Mouse (Mus musculus): ENCODE measurements around the gene 9530068E07Rik. TPM values are rescaled to one million over a fixed set of nuclear protein-coding genes. Genes with fewer than 3 reads are reported as not detected.

The 9530068E07Rik gene
- total RNA-seq, 2 experiments from 2014 or later = 72.8 to 79.0 TPM

DNA sequence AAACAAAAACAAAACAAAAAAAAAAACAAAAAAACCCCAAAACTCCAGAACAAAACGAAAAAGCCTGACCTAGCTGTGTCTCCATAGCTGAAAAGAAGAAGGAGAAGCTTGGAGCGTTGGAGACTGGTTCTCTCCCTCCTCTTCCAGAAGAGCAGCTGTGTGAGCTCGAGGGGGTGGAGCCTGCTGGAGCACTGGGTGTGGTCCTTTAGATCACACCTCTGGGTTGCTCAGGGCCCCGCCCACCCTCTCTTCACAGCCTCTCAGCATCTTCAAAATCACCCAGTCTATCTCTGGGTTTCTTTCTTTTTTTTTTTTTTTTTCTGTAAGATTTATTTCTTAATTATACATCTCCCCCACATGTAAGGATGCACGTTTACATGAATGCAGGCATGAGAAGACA, 23.0 kb downstream of the 9530068E07Rik start:
- DNase-seq (ENCODE audit: low spot score) = no peak
- intact Hi-C loops (cut with DNase I) = no loop called here

DNA sequence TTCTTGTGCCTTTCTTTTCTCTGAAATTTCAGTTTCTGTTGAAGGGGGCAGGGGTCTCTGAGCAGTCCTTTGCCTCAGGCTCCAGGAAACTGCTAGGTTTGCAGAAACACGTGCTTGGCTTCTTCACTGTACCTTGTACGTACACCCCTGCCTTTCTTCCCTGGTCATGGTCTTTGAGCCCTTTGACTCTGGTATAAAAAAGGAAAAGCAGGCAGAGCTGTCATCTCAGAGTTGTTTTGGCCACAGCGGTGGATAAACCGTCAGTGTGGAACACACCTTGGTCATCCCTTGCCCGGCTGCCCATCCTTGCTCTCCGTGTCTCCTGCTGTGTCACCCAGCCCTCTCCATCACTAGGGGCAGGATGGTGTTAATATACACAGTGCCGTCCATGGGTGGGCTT, 23.6 kb downstream of the 9530068E07Rik start:
- intact Hi-C loops (cut with DNase I) = loop anchor here (2.0 to 5.0 kb wide), 3 partner anchors 342 to 835 kb away; partner anchors contain the start of gene Fstl4
- no peak for DNase-seq (ENCODE audit: low spot score)

DNA sequence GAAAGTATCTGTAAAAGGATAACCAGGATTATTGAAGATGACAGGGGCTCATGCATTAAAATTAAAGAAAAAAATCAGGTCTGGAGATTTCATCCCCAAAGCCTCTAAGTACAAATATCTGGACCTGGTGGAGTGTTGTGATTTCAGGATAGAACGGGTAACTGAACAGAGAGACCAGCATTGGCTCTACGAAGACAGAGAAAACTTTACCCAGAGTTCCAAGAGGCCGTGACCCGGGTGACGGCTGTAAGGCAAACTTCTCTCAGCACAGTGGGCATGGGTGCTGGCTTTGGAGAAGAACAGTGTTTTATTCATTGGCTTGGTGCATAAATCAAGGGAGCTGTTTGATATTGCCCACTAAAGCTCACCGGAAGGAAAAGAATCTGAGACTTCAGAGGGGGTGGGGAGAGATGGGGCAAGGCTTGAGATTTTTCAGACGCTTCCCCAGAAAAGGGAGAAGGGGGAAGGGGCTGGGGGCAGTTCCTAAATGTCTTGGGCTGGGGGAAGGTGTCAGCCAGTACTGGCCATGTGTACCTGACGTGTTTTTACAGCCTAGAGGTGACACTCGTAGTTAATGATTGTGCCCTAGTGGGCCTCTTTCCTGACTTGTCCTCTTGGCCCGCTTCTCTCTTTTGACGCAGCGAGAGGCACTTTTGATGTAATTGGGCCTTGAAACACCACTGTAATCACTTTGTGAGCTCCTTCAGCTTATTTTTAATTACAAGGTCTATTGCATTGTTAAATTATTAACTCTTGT, 24.2 kb downstream of the 9530068E07Rik start:
- intact Hi-C loops (cut with DNase I) = loop anchor here (1.0 to 5.0 kb wide), 4 partner anchors 342 to 834 kb away; partner anchors contain the start of gene Fstl4

DNA sequence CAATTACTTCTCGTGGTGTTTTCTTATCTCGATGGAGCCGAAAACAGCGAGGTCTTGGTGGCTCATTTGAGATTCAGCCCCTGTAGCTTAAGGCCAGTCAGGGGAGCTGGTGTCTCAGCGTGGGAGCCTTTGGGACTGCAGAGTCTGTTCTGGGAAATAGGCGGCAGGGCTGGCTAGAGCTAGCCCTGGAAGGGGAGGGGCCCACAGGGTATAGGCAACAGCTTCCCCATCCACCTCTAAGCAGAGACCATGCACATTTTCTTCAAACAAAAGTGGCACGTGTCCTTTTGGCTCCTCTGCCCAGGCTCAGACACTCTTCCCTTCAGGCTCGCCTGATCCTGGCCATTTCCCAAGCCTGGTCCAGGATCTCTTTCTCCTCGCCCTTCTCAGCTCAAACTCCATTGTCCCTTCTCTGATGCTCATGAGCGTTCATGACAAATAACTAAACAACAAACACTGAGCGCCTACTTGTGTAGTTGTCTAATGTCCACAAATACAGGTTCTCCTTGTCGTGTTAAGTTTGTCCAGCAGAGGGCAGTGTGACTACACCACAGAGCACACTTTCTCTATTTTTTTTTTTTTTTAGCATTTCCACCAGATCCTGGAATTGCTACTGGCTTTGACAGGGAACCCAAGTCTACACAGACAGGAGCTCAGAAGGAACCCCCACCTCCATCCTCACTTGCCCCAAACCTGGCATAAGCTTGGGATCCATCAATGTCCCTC, 25.0 kb downstream of the 9530068E07Rik start:
- intact Hi-C loops (cut with DNase I) = loop anchor here (1.0 to 5.0 kb wide), 4 partner anchors 341 to 834 kb away; partner anchors contain the start of gene Fstl4
- no peak for DNase-seq (ENCODE audit: low spot score)

More for the DNA sequence above, 24.2 kb downstream of the 9530068E07Rik start:
- no peak for DNase-seq (ENCODE audit: low spot score)

DNA sequence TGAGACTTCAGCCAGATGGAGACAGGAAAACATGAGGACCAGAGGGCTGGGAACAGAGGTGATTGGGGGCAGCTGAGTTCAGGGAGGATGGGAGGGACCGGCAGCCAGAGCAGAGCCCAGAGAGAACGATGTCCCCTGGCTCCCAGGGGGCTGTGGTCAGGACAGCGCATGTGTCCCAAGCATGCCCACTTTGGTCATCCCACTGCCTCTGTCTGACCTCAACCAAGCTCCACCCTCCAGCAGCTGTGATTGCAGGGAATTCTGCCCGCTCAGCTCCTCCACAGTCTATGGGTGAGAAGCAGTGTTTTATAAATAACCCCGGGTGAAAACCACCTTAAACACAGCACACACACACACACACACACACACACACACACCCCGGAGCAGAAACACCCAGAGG, 33.2 kb downstream of the 9530068E07Rik start:
- intact Hi-C loops (cut with DNase I) = no loop called here
- no peak for DNase-seq (ENCODE audit: low spot score)

DNA sequence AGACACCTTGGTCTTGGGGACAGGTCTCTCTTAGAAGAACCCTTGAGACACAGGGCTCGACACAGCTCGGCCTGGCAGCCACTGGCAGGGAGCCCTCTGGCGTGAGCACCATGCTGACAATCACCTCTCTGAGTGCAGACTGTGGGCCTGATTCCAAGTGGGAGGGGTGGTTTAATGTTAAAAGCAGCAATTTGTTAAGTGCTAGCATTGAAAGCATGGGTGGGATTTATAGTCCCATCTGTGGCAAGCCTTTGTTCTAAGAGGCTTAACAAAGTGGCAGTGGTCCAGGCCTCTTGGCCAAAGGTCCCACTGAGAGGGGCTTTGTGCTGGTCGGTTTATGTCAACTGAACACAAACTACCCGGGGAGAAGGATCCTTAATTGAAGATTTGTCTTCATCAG, 35.4 kb downstream of the 9530068E07Rik start:
- DNase-seq (ENCODE audit: low spot score) = no peak
- intact Hi-C loops (cut with DNase I) = no loop called here

DNA sequence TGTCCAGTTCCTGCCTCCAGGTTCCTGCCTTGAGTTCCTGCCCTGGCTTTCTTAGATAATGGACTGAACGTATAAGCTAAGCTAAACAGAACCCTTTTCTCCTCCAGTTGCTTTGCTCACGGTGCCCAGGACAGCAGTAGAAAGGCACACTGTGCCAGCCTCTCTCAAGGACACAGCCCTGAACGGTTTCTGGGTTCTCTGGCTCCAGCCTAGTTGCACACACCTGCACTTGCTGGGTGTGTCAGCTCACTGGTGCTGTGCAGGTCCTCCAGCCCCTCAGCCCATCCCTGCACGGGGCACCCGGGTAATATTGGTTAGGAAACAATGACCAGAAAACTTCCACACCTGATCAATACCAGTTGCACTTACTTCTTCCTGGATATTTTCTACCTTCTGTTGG, 35.9 kb downstream of the 9530068E07Rik start:
- intact Hi-C loops (cut with DNase I) = no loop called here
- no peak for DNase-seq (ENCODE audit: low spot score)

DNA sequence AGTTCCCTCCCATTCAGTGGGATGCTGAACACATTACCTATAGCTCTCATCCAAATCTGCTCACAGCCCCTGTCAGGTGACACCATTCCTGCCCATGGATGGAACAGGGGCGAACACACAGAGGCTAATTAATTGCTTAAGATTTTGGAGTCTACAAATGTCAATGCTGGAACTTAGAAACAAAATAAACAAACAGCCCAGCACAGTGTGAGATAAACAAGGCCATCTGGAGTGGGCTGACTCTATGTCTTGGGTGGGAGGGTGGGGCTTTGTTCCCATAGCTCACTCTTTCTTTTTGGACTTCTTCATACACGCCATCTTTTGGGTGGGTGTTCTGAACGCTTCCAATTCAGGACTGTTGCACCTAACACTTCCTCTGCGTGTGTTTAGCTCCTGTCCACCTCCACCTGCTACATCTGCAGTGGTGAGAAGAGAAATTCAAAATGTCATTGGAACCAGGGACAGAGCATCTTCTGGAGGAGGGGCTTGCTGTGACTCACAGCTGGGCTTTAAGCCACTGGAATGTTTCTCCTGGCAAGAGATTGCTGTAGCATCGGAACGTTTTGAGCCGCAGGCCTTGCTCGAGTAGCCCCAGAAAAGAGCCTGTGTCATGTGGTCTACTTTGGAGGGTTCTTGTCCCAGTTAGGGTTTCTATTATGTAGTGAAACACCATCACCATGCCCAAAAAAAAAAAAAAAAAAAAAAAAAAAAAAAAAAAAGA, 37.0 kb downstream of the 9530068E07Rik start:
- DNase-seq (ENCODE audit: low spot score) = no peak
- intact Hi-C loops (cut with DNase I) = no loop called here

DNA sequence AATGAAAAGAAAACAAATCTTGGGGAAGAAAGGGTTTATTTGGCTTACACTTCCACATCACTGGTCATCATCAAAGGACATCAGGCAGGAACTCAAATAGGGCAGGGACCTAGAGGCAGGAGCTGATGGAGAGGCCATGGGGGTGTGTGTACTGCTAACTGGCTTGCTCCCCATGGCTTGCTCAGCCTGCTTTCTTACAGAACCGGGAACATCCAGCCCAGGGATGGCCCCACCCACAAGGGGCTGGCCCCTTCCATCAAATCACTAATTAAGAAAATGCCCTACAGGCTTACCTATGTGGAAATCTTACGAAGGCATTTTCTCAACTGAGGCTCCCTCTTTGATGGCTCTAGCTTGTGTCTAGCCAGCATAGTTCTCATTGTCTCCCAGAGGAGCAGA, 37.6 kb downstream of the 9530068E07Rik start:
- no peak for DNase-seq (ENCODE audit: low spot score)
- intact Hi-C loops (cut with DNase I) = no loop called here

DNA sequence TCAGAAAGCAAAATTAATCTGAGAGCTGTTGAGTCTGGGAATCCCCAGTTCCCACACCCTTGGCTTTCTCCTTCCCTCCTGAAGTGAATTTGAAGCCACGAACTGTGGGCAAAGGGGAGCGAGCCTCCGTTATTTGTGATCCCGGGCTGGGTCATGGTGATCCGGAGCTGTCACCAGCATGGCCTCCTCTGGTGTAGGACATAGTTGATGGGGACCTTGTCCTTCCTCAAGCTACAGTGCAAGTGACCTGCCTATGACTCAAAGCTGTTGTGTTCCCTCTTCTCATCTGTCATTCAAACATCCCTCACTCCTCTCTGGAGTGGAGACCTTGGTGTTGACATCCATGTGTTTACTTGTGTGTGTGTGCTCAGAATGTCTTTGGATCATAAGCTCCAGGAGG, 39.2 kb downstream of the 9530068E07Rik start:
- intact Hi-C loops (cut with DNase I) = no loop called here
- no peak for DNase-seq (ENCODE audit: low spot score)

DNA sequence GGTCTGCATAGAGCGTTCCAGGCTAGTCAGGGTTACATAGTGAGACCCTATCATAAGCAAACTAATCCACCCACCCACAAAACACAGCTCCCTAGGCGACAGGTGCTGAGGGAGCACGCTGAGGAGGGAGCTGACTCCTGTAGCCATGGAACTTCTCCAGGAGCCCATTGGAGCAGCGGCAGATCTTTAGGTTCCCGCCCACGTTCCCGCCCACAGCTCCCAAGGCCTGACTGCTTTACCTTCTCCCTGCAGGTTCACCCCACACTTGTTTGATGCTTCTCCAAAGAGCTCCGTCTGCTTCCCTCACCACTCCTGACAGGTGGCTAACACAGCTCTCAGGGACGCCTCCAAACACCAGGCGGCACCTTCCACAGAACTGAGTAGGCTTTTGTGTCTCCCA, 40.9 kb downstream of the 9530068E07Rik start:
- intact Hi-C loops (cut with DNase I) = no loop called here
- no peak for DNase-seq (ENCODE audit: low spot score)

DNA sequence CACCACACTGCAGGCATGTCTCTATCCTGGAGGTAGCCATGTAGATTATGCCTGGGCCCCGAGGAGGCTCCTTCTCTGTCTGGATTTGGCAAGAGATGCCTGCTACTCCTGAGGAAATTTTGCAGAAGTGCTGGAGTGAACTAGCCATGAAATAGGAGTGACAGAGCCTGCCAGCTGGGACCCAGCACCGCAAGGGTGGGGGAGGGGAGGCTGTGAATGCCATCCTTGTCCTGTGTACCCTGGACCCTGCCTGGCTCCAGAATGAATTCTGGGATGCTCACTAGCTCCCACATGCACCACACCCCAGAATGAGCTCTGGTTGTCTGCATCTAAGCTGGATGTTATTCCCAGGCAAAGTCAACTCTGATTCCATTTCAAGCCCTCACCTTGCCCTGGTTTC, 44.9 kb downstream of the 9530068E07Rik start:
- intact Hi-C loops (cut with DNase I) = no loop called here

DNA sequence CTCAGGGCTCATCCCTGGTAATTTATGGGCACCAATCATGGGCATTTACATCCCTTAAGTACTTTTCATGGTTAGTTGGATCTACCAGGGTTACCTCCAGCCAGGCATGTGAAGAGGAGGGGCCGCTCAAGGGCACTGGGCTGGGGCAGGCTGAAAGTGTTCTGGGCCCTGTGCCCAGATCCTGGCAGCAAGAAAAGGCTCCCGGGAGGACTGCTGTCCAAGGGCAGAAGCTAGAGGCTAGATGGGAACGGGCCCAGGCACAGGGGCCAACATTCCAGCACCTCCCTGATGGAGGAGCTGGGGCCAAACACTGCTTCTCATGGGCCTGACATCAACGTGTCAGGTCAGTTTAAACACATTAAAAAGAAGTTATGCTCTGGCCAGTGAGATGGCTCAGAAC, 51.0 kb downstream of the 9530068E07Rik start:
- intact Hi-C loops (cut with DNase I) = no loop called here
- peak; percentile 47 for DNase-seq (ENCODE audit: low spot score)

More for the DNA sequence above, 44.9 kb downstream of the 9530068E07Rik start:
- no peak for DNase-seq (ENCODE audit: low spot score)

DNA sequence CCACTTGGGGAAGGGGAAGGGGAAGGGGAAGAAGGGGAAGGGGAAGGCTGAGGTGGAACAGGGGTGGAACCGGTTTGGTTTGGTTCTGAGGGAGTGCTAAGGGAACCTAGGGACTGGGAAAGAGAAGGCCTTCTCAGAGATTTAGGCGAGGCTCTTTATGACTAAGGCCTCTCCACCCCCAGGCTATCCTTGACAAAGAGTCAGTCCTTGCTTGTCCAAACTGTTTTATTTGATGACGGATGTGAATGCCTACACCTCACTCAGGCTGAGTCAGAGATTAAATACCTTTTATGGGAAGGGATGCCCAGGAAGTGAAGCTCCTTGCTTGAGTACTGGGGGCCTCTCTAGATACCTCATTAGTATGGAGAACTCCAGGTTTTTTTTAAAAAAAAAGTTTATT, 52.8 kb downstream of the 9530068E07Rik start:
- intact Hi-C loops (cut with DNase I) = no loop called here
- no peak for DNase-seq (ENCODE audit: low spot score)

DNA sequence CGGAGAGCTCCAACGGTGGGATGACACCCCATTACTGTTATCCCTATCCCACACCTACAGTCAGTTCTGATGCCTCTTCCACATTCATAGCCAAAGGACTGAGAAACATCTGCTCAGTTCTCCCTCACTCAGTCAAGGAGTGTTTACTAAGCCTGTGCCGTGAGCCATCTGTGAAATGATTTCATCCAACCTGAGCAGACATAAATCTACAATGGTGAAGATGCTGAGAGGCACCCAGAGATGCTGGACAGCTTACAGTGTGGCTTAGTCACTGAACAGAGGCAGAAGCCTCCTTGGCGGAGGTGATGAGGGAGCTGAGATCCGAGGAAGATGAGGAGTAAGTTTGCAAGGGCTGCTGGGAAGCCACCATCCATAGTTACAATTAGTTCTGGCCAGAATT, 62.1 kb downstream of the 9530068E07Rik start:
- no peak for DNase-seq (ENCODE audit: low spot score)
- intact Hi-C loops (cut with DNase I) = no loop called here

Other genes starting within 250 kb of the 9530068E07Rik start
- not detected for gene Olfr1371, start 182.4 kb upstream of the 9530068E07Rik start, total RNA-seq (2021)
- 100 to 1,000 TPM; 236 to 255 TPM for gene Skp1a, start 164.4 kb upstream of the 9530068E07Rik start, total RNA-seq (2021)
- under 1 TPM; 0.70 to 0.75 TPM for gene Tcf7, start 113.4 kb upstream of the 9530068E07Rik start, total RNA-seq (2021)
- 1,000 to 10,000 TPM; 1,015 to 1,076 TPM for gene Vdac1, start 35.6 kb upstream of the 9530068E07Rik start, total RNA-seq (2021)

Measured in heart, postnatal 25 days (tissue).